Mouse (Mus musculus) neutrophil, adult 65 days (primary cell): ENCODE measurements around the gene Fam135a. TPM values are rescaled to one million over a fixed set of nuclear protein-coding genes. Genes with fewer than 3 reads are reported as not detected.

ENCODE experiments used
- total RNA-seq: library from RNA; stranded (reverse); gene quantifications from 2 replicates; pipeline ENCODE4 v1.2.4, GENCODE M21; 2023

Fam135a gene
- 1.2 and 2.7 TPM in 2 replicates for total RNA-seq

DNA sequence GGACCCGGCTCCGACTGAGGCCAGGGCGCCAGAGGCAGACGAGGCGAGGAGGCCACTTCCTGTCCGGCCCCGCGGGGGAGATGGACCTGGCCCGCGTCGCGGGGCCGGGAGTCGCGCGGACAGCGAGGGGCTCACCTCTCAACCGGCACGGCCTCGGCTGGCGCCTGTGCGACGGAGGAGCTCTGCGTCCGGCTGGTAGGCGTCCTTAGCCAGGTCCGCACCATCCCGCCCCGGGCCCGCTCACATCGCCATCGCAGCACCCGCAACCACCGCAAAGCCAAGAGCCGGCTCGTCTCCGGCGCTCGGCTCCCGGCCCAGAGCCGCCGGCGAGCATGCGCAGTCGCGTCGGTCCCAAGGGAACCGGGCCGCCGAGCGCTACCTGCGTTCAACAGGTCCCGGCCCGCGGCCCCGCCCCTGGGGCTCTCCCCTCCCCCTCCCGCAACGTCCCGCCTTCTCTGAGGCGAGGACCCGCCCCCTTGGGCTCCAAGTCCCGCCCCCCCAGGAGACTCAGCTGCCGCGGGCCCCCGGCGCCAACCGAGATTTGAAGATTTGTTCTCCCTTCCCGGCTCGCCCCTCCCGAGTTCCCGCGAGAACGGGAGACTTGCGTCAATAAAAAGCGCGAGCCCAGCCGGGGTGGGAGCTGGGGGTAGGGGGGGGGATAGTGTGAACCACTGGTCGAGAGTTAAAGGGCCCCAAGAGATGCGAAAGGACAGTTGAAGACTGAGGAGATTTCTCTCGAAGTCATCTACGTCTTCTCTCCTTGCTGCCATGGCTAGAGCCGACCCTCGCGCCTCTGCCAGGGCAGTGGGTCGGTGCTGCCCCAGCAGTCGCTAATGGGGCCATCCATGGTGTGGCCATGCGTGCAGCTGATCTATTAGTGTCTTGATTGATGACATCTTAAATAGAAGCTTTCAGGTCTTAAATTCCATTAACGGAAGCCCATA, at the start of gene Fam135a:
TSS of gene Fam135a (minus strand) at position 416 of the 944 bp plus-strand sequence.

DNA sequence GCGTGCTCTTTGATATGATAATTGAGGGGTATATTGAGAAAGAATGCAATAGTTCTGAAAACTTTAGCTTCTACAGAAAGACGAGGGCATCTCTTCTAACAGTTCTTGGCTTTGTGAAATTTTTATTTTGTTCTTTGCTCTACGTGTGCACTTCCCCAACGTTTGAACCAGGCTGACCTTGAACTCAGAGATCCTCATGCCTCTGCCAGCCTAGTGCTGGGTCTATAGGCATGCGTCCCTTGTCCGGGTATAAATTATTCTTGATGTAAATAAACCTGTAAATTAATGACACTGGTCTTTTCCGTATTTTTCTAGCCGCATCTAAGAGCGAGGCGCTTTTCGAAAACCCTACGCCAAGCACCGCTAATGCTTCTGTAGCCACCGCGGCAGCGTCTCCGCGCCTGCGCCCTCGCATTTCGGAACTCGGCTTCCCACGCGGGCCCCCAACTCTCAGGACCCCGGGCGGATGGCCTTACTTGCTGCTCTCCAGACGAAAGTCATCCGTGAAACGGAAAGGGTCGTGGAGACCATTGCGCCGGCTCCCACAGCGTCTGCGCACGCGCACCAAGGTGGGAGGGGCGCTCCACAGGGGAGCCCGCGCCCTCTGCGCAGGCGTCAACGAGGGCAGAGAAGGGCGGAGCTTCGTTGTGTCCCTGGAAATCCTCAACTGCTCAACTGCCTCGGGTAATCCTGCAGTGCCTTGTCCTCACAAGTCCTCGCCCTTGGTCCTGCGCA, 94.9 kb downstream of the Fam135a start, which contains the start of gene Sdhaf4:
TSS of gene Sdhaf4 (minus strand) at position 587 of the 735 bp plus-strand sequence.

Other genes starting within 250 kb of the Fam135a start
- gene Smap1, start 178.0 kb downstream of the Fam135a start, total RNA-seq, result 47.1 and 49.7 TPM in 2 replicates
- 6.1 and 6.7 TPM in 2 replicates for gene Sdhaf4, start 94.7 kb downstream of the Fam135a start, total RNA-seq
- gene Col9a1, start 77.3 kb upstream of the Fam135a start, total RNA-seq, result not detected in 2 replicates